Mouse (Mus musculus) spleen, adult 18-20 months (tissue): Measurements from ENCODE around the gene Kcnc4.

Experiments used
- DNase-seq, 2 experiments: peaks; one replicate each; pipeline ENCODE4 v3.0.0; 2022; ENCODE audit warnings: mixed read lengths in 2 of 2

Gene Kcnc4

GRCm38 (mm10) chr3:107459196-107459772 is at the start of gene Kcnc4:
Gene Kcnc4 (minus strand): TSS chr3:107459552.
- DNase-seq, result no peak

DNA sequence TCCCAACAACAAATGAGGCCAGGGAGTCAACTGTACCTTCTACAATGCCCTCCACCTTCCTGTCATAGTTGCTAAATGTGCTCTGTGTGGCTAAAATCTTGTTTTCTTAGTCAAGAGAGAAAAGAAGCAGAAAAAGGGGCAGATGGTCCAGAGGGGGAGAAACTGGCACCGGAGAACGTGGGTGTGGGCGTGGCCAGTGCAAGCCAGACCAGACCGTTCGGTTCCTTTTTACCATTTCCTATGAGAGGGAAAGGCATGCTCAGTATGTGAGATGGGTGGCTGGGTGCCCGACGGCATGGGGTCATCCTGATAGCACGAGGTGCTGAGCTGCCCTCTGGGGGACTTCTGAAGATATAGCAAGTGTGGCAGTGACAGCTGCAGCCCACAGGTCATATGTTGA is 49.3 kb upstream of the Kcnc4 start:
- no peak for DNase-seq

DNA sequence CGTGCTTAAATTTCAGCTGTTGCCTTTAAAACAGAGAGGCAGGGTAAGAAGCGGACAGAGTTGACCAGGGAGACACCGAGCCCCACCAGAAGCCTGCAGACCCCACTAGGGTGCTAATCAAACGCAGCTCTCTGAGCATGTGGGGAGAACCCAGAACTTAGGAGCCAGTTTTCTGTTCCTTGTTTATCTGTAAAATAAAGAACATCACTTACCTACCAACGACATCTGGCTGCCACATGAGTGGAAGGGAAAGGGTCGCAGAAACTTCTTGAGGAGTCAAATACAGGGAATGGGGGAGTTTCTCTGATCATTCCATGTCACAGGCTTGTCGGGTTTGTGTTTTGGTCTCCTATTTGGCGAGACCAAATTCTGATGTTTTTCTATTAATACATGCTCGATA is 48.6 kb upstream of the Kcnc4 start:
- DNase-seq, result no peak

GRCm38 (mm10) chr3:107506531-107506930 is 47.2 kb upstream of the Kcnc4 start:
- DNase-seq, result no peak

DNA sequence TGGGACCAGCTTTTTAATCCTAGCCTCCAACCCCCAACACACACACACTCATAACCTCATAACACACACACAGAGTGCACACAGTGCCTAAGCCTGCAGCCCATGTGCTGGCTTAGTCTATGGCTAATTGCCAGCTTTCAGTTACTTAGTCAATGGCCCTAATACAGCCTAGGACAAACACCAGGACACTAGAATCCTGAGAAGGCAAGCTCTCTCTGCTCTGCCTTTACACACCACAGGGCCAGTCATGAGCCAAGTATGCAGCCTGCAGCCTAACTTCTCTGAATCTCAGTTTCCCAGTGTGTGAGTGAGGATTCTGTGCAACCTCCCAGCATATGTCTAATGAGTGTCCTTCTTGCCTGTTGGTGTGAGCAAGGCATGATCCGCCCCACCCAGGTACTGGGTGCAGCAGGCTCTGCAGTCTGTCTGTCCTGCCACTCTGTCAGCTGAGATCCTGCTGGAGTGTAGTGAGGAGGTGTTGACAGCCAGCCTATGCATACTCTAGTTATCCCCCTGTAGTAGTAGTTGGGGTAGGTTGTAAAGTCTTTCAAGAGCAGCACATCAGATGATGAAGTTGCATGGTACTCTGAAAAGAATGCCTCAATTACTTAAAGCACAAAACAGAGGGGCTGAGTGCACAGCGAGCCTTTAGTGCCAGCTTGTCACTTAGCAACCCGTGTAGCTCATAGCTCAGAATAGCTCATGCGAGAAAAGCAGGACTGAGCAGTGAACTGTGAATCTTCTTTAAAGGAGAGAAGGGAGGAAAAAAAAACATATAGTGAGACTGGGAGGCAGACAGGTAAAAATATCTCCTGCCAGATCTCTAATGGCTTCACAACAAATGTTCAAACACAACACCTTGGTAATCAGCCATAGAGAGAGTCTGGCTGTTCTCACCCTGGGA is 46.4 kb upstream of the Kcnc4 start:
- DNase-seq, result no peak

DNA sequence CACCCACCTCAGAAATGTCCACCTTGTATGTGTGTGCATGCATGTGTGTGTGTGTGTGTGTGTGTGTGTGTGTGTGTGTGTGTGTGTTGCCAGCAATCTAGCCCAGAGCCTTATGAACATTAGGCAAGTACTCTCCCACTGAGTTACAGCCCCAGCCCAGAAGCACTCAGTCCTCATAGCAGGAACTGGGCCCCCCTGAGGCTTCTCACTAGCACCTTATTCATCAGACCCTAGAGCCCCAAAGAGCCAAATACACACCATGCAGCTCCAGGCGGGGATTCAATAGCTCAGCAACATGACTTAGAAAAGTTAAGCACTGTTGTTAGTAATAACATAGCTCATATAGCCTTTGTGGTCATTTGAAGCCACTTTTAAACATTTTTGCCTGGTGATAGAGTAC is 45.2 kb upstream of the Kcnc4 start:
- DNase-seq, result no peak

GRCm38 (mm10) chr3:107503716-107504115 is 44.4 kb upstream of the Kcnc4 start:
- DNase-seq, result no peak

- no peak for DNase-seq
Observed at GRCm38 (mm10) chr3:107501702-107502151, 42.4 kb upstream of the Kcnc4 start.

DNA sequence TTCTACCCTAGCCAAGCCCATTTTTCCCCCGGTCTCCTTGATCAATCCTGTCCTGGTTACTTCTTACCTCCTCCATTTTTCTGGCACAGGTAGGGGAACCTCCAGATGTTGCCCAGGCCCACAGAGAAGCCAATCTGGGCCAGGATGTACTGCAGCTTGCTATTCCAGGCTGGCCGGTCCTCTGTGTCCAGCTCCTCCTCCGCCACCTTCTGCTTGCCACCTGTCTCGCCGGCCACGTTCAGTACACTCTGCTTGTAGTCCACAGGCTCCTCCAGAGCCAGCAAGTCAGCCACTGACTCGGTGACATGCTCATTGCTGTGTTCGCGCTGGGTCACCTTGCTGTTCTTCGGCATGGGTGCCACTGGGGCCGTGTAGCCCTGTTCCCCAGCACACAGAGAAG is 40.9 kb upstream of the Kcnc4 start:
- no peak for DNase-seq

GRCm38 (mm10) chr3:107496086-107496850 is 36.9 kb upstream of the Kcnc4 start:
- DNase-seq, result no peak

DNA sequence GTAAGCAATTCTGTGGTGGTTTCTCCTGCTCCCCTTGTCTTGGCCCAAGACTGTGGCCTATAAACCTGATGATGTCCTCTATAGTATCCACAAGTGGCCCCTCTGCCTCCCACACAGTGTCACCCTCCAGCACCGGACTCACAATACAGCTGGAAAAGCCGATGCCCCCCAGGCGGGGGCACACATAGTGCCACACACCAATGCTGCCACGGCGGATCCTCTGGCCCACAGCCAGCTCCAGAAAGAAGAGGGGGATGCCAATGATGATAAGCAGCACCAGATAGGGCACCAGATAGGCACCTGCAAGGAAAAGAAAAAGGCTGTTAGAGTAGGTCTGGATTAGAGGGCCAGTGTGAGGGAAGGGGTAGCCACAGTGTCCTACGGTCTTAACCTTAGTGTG is 36.2 kb upstream of the Kcnc4 start:
- DNase-seq, result no peak

DNA sequence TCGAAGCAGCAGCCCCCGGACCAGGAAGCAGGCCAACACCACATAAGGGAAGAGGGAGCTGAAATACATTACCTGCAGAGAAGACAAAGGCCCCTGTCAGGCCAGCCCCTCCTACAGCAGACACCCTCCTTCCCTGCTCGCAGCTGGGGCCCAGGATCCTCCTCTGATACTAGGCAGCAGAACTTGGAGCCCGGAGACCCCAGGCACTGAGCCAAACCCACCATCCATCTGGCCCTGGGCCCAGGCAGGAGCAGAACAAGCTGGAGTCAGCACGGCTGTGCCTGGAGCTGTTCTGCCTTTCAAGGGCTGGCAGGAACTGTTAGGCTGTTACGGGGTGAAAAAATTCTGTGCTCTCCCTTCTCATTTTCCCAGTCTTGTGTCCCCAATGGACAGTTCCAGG is 32.1 kb upstream of the Kcnc4 start:
- DNase-seq, result no peak

- no peak for DNase-seq
Observed at GRCm38 (mm10) chr3:107488637-107489036, 29.3 kb upstream of the Kcnc4 start.

DNA sequence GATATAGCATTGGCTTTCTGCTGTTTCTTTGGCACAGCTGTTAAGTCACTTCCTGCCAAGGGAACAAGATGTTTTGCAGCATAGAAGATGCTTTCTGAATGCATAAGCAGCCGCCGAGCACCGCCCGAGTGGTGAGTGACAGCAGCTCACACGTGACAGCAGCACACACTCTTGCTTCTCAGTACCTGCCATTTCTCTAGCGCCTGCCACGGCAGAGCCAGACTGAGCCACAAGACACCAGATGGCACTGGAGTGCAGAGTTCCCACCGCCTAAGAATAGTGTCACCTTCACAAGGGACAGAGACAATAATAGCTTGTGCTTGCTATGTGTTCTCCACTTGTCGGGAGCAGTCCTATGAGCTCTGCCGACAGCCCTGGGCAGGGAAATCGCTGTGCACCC is 23.9 kb upstream of the Kcnc4 start:
- no peak for DNase-seq

GRCm38 (mm10) chr3:107480660-107481059 is 21.3 kb upstream of the Kcnc4 start:
- DNase-seq, result no peak

DNA sequence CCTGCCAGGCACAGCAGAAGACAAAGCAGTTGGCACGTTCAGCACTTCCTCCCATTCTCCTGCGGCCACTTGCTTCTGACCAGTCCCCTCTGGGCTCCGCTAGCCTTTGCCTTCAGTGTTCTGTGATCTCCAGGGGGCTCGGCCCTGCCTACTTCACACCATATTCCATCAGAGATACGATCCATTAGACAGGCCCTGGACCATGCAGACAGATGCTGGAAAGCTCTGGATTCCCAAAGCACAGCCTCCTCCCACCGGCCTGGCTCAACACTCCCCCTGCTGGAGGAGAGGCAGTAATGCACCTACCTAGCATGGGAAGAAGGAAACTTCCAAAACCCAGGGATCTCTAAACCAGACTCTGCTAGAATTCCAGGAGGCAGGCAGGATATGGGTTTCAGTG is 12.8 kb upstream of the Kcnc4 start:
- peak in 1 of 2 experiments; percentile 12 for DNase-seq

DNA sequence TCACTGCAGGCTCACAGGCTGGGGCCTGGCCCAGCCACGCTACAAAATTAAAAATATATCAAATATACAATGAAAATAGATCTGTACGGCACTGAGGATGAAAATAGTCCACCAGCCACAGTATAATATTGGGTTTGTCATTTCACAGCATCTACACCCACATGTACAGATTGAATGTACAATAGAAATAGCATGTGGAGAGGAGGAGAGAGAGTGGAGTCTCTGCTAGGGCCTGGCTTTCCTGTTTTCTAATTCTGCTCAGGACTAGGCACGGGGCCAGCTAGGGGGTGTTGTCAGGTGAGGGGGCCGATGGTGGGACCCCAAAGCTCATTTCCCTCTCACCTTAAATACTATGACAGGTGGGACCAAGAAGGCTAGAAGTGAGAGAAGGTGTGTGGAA is 9.7 kb upstream of the Kcnc4 start:
- DNase-seq, result no peak

DNA sequence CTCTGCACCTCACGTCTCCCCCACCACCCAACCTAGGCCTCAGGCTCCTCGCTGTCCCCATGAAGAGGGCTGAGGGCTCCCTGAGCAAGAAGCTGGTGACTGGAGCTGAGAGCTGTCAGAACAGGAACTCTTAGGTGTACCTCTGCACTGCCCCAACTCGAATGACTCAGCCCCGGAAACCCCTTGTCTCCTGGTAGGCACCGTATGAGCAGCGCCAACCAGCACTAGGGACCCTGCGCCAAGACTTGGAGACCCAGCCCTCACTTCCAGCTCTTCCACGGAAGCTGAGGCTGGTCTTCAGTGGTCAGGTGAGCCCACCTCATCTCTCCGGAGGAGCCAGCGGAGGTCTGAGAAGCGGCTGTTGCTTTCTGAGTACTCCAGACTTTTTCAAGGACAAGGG is 8.8 kb upstream of the Kcnc4 start:
- DNase-seq, result no peak

- DNase-seq, result peak in 1 of 2 experiments; percentile 63
Observed at GRCm38 (mm10) chr3:107466577-107466976, 7.2 kb upstream of the Kcnc4 start.

DNA sequence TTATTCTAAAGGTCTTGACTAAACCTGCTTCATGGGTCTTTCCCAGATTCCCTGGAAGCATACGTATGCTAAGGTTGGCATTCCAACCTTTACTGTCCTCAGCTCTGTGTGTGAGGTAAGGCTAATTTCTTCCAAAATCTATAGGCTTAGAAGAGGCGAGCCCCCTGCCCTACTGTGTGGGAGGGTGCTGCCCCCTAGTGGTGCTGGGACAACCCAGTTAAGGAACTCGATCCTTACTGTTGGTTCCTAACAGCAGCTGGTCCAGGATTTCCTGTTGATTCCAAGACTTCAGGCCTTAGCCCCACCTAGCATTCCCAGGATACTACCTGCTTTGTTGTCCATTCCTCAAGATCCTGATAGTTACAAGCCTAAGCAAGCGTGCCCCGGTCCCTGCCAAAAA is 2.8 kb upstream of the Kcnc4 start:
- DNase-seq, result peak in 1 of 2 experiments; percentile 61

DNA sequence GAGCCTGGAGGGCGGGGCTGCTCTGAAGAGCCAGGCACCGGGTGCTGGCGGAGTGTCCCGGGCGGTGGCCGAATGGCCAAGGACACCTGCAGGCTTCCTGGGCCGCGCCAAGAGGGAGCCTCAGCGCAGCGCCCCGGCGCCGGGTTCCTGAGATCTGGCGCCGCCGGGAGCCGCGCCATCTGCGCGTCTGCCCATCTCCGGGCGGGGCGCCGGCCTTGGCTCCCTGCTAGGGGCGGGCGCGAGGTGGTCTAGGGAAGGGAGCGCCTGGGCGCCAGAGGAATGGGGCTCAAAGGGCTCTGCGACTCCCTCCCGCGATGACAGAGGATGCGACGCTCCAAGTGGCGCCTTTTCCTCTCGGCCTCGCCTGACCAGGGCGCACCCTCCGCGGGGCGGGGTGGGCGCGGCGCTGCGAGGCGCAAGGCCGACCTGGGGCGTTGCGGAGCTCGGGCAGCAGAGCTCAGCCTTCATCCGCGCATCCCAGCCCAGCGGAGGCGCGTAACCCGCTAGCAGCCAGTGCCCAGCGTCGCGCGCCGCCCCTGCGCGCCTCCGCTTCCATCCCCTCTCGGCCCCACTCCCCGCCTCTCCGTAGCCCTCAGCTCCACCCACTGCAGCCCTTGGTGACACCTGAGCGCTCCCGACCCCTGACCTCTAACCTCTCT is 550 bp upstream of the Kcnc4 start:
- no peak for DNase-seq

DNA sequence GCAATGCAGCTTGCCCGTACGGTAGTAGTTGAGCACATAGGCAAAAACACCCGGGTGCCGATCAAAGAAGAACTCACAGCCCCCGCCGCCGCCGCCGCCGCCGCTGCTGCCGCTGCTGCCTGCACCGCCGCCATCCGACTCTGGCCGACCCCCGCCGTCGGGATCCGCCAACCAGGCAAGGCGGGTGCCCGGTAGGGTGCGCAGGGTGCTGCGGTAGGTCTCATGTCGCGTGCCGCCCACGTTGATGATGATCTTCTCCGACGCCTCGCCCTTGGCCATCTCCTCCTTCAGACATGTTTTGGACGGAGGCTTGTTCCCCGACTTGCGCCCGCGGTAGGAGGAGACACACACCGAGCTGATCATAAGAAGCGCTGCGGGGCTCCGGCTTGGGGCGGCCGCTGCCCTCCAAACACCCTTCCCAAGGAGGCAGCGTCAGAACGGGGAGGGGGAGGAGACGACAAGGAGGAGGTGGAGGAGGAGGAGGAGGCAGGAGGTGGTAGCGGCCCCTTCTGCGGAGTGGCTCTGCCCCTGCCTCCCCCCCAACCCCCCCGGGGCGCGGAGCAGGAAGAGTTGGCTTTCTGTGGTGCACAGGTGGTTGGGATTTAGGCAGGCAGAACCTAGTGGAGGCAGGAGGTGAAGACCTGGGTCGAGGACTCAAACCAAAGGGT is 690 bp downstream of the Kcnc4 start:
- DNase-seq, result no peak

DNA sequence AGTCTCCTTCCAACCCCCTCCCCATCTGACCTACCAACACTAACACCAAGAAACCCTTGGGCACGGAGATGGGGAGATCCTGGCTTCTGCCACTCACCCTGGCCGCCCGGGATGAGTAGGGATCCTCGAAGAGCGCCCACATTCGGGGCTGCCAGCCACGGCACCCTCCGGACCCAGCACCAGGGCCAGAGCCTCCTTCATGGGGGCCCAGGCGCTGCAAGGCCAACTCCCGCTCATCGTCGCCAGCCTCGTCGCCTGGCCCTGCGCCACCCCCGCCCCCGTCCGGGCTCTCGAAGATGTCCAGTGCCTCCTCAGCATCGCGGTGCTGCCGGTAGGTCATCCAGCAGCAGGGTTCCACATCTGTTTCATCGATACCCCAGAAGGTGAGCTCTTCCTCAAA is 1.2 kb downstream of the Kcnc4 start:
- no peak for DNase-seq
